Mouse (Mus musculus) C2C12 (cell line): ENCODE measurements around the gene Gpm6b. TPM values are rescaled to one million over a fixed set of nuclear protein-coding genes. Genes with fewer than 3 reads are reported as not detected.
A peak's percentile ranks its signal among the peaks of the same experiment; 100 is the strongest.

ENCODE experiments used
- H3K27me3 ChIP-seq: one replicate; pipeline ENCODE4 v1.6.1; 2011; ENCODE audit not compliant: control insufficient read depth, insufficient read depth, insufficient read length
- H3K36me3 ChIP-seq: one replicate; pipeline ENCODE4 v1.6.1; 2011; ENCODE audit not compliant: control insufficient read depth, insufficient read depth
- H3K4me3 ChIP-seq: one replicate; pipeline ENCODE4 v1.5.1; 2011; ENCODE audit warnings: mild to moderate bottlenecking, control low read depth; ENCODE audit not compliant: poor library complexity, insufficient read depth, severe bottlenecking
- H3K79me2 ChIP-seq: one replicate; pipeline ENCODE4 v1.6.1; 2011; ENCODE audit not compliant: control insufficient read depth, insufficient read depth
- H3K79me3 ChIP-seq: one replicate; pipeline ENCODE4 v1.6.1; 2011; ENCODE audit warnings: low read depth, control low read depth
- H3ac ChIP-seq: one replicate; pipeline ENCODE3; 2011; ENCODE audit warnings: low read depth; ENCODE audit not compliant: control insufficient read depth, insufficient read length
- CEBPB ChIP-seq: IDR thresholded peaks from one replicate; pipeline ENCODE4 v1.6.1; 2011; ENCODE audit warnings: low read depth, mild to moderate bottlenecking, control low read depth, moderate library complexity
- CTCF ChIP-seq: IDR thresholded peaks from one replicate; pipeline ENCODE4 v1.5.1; 2011; ENCODE audit not compliant: control insufficient read depth, insufficient read depth, insufficient read length
- FOSL1 ChIP-seq: IDR thresholded peaks from one replicate; pipeline ENCODE4 v1.8.0; 2011; ENCODE audit warnings: mild to moderate bottlenecking, low read length; ENCODE audit not compliant: poor library complexity, insufficient read depth, severe bottlenecking
- MAX ChIP-seq: IDR thresholded peaks from one replicate; pipeline ENCODE4 v1.6.1; 2011; ENCODE audit warnings: mild to moderate bottlenecking, control low read depth
- MYOD1 ChIP-seq: IDR thresholded peaks from one replicate; pipeline ENCODE4 v1.6.1; 2011; ENCODE audit warnings: low read depth; ENCODE audit not compliant: control insufficient read depth, insufficient read length
- MYOG ChIP-seq: IDR thresholded peaks from one replicate; pipeline ENCODE4 v1.6.1; 2011; ENCODE audit not compliant: control insufficient read depth, insufficient read length; ENCODE audit errors: extremely low read depth
- USF1 ChIP-seq: IDR thresholded peaks from one replicate; pipeline ENCODE4 v1.6.1; 2011; ENCODE audit warnings: low read depth, mild to moderate bottlenecking, control low read depth, moderate library complexity
- polyA plus RNA-seq: library from polyadenylated mRNA; unstranded; fragments of >200 nt; fragmentation: generic; extraction: Trizol; gene quantifications from one replicate; pipeline ENCODE4 v1.2.1, GENCODE M21; 2012; ENCODE audit warnings: missing spikeins

Gene Gpm6b
- polyA plus RNA-seq, 1 experiment = 0.73 TPM

DNA sequence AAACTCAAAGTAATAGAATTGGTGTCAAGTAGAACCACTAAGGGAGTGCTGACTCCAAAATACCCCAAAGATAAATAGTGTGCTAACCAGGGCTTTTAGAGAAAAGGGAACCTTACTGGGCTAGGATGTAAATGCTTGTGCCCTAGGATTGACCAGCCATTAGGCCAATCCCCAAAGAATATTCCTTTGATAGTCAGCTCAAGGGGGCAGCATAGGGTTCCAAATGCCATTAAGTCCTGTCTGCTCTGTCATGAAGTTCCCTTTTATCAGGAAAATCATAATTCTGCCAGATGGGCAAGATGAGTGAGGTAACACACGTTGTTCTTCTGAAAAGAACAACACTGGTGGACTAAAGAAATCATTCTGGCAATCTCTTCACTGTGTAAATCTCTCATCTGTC is 70.1 kb downstream of the Gpm6b start:
- no peak for TF ChIP-seq FOSL1
- TF ChIP-seq CTCF = no peak
- TF ChIP-seq MAX = no peak
- Histone ChIP-seq H3K79me3 (no peaks in the 10 kb centered on the region), H3K27me3 (no peaks in the 10 kb centered on the region), H3K36me3 (no peaks in the 10 kb centered on the region), H3K79me2 (no peaks in the 10 kb centered on the region), H3K4me3 (no peak overlapping the region), H3ac (no peak overlapping the region)

DNA sequence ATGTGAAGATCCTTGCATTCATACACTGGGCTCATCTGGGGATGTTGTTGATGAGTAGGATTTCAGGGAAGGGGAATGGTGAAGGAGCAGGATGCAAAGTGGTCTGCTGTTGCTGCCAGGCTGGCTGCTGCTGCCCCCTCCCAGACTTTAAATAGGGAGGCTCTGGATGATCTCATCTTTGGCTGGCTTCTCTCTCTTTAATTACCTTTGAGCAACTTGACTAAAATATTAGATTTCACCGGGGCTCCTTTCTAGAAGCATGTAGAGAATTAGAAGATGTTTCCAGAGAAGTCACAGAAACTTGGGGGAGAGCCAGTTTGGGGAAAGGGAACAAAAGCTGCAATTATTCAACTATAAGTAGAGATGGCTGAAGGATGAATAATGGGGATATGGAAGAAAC is 76.5 kb downstream of the Gpm6b start:
- TF ChIP-seq CTCF (no peak), USF1 (no peak), MAX (no peak), CEBPB (no peak)
- H3K4me3 ChIP-seq = no peak overlapping the region

GRCm38 (mm10) chrX:166316552-166317375 is 78.1 kb downstream of the Gpm6b start:
- Histone ChIP-seq H3K36me3 (no peaks in the 10 kb centered on the region), H3K27me3 (no peaks in the 10 kb centered on the region), H3ac (no peak overlapping the region), H3K4me3 (no peak overlapping the region), H3K79me2 (no peaks in the 10 kb centered on the region), H3K79me3 (no peaks in the 10 kb centered on the region)
- no peak for TF ChIP-seq MYOG
- no peak for TF ChIP-seq FOSL1
- TF ChIP-seq USF1 = no peak
- no peak for TF ChIP-seq CTCF
- TF ChIP-seq CEBPB = no peak
- peak; percentile 26 for TF ChIP-seq MYOD1
- peak; percentile 15 for TF ChIP-seq MAX

More for the DNA sequence above, 76.5 kb downstream of the Gpm6b start:
- H3K79me2 ChIP-seq = no peaks in the 10 kb centered on the region
- no peaks in the 10 kb centered on the region for H3K79me3 ChIP-seq
- H3K36me3 ChIP-seq = no peaks in the 10 kb centered on the region
- H3ac ChIP-seq = no peak overlapping the region
- H3K27me3 ChIP-seq = no peaks in the 10 kb centered on the region

- Histone ChIP-seq H3K27me3 (no peaks in the 10 kb centered on the region), H3K36me3 (no peaks in the 10 kb centered on the region), H3ac (no peak overlapping the region), H3K4me3 (no peak overlapping the region), H3K79me3 (no peaks in the 10 kb centered on the region), H3K79me2 (no peaks in the 10 kb centered on the region)
- no peak for TF ChIP-seq CEBPB
- no peak for TF ChIP-seq USF1
- no peak for TF ChIP-seq MYOG
- no peak for TF ChIP-seq CTCF
- TF ChIP-seq FOSL1 = no peak
- TF ChIP-seq MAX = no peak
- TF ChIP-seq MYOD1 = no peak
These were observed 78.6 kb downstream of the Gpm6b start for GRCm38 (mm10) chrX:166317376-166317679.

GRCm38 (mm10) chrX:166323226-166323625 is 84.5 kb downstream of the Gpm6b start:
- no peaks in the 10 kb centered on the region for H3K79me3 ChIP-seq
- H3ac ChIP-seq = no peak overlapping the region
- H3K27me3 ChIP-seq = no peaks in the 10 kb centered on the region
- H3K36me3 ChIP-seq = no peaks in the 10 kb centered on the region
- no peak for TF ChIP-seq MYOD1
- TF ChIP-seq CEBPB = no peak
- no peak for TF ChIP-seq MAX
- no peak overlapping the region for H3K4me3 ChIP-seq
- no peaks in the 10 kb centered on the region for H3K79me2 ChIP-seq

GRCm38 (mm10) chrX:166327621-166328020 is 88.9 kb downstream of the Gpm6b start:
- Histone ChIP-seq H3K79me3 (no peaks in the 10 kb centered on the region), H3K4me3 (no peak overlapping the region), H3ac (no peak overlapping the region), H3K36me3 (no peaks in the 10 kb centered on the region), H3K79me2 (no peaks in the 10 kb centered on the region), H3K27me3 (no peaks in the 10 kb centered on the region)
- no peak for TF ChIP-seq USF1
- TF ChIP-seq CTCF = no peak
- no peak for TF ChIP-seq MYOD1
- TF ChIP-seq FOSL1 = no peak
- TF ChIP-seq MYOG = no peak
- TF ChIP-seq CEBPB = no peak
- no peak for TF ChIP-seq MAX
